Mouse (Mus musculus): ENCODE data around the gene Cdk19.
A peak's percentile ranks its signal among the peaks of the same experiment; 100 is the strongest.

The Cdk19 gene

DNA sequence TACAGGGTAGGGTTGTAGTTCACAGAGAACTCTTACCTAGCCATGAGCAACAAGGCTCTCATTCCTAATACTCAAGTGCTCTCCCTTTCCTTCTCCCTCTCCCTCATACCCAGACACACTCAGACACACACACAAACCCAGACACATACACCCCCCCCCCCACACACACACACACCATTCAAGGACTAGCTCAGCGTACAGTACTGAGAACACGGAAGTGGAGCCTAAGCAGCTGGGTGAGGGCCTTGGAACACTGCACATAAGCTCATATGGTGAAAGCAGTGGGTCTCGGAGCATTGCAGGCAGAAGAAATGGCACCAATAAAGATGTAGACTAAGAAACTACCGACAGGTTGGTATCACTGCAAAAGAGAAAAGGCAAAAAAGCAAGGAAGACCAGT is 105.2 kb downstream of the Cdk19 start:
- DNase-seq, result no peak

DNA sequence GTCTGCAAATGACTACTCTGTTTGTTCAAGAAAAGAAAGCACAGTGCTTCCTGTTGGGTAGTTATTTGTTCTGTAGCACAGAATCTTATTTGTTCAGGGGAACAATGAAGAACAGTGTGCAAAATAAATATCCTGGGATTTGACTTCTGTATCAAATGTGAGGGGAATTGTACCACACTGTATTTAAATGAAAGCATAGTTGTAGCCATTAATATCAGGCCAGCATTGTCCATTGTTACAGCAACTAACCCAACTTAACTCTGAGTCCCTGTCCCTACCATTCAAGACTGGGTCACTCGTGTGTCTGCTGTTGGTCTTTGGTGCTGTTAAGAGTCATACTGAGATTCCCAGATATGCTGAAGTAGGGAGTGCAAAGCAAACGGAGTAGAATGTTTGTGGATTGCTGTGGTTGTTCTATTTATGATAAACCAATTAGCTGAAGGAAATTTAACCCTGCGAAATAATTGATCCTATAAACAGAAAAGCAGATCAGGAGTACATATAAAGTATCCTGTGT is 106.8 kb downstream of the Cdk19 start:
- no peak for DNase-seq

DNA sequence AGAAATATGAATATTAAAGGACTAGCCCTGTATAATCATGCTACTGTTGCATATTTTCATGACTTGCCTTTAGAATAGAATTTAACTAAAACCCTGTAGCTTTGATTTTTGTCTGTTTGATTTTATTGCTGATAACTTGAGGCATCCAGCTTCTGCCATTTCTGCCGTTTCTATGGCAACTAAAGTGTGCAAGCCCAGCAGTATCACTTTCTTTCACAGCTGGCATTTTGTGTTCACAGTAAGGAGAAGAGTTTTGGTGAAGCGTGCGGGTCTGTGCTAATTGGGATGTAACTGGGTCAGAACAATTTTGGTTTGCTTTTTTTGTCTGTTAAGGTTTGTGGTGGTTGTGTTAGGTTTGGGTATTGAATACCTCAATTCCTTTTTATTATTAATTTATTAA is 107.3 kb downstream of the Cdk19 start:
- DNase-seq, result peak; percentile 48

- DNase-seq, result no peak
Observed at GRCm38 (mm10) chr10:40447295-40447694, 107.9 kb downstream of the Cdk19 start.

GRCm38 (mm10) chr10:40447921-40448320 is 108.6 kb downstream of the Cdk19 start:
- no peak for DNase-seq

- no peak for DNase-seq
Observed at GRCm38 (mm10) chr10:40448444-40448843, 109.1 kb downstream of the Cdk19 start.

DNA sequence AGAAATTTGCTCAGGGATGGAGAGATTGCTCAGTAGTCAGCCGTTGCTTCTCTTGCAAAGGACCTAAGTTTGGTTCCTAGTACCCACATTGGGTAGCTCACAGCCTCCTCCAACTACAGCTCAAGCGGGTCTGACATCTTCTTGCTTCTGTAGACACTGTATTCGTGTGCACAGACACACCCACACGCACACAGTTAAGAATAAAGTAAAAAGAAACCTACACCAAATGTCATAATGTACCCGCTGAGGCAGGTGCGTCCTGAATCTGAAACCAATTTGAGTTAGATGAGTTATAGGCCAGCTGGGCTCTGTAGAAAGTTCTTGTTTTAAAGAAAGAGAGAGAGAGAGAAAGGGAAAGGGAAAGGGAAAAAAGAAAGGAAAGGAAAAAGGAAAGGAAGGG is 110.2 kb downstream of the Cdk19 start:
- DNase-seq, result no peak

GRCm38 (mm10) chr10:40450171-40450570 is 110.8 kb downstream of the Cdk19 start:
- DNase-seq, result no peak

GRCm38 (mm10) chr10:40457116-40457515 is 117.8 kb downstream of the Cdk19 start:
- DNase-seq, result no peak

DNA sequence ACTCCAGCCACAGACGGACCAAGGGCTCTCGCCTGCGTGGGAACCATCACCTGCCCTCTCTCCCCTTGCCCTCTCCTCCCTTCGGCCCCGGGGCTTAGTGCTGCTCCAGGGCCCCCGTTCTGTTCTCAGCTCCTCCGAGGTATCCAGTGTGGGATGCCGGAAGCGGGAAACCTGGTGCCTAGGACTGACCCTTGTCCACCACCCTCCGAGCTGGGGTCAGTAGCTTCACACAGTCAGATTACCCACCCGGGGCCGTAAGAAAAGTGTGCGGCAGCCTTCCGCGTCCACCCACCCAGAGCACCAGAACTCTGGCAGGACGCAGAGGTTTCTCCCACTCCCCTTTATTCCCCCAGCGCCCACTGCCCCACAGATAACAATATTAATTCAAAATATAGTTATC is 119.8 kb downstream of the Cdk19 start:
- DNase-seq, result no peak

GRCm38 (mm10) chr10:40461362-40461761 is 122.0 kb downstream of the Cdk19 start:
- no peak for DNase-seq

DNA sequence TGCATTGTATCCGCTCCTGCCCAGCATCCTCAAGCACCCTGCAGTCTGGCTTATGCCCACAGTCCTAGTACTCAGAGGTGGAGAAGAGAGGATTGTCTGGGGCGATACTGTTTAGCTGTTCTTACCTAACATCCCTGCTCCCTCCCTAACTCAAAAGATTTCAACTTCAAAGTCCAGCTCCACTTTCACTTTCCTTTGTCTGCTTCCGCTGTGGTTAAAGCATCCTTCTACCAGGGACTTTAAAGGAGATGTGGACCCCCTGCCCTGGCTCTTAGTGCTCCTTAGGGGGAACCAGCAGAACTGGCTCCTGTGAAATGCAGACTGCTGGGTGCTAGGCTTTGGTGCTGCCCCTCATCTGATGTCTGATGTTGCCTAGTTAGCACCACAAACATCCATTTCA is 122.9 kb downstream of the Cdk19 start:
- no peak for DNase-seq

- no peak for DNase-seq
Observed at GRCm38 (mm10) chr10:40467174-40467911, 128.0 kb downstream of the Cdk19 start.

GRCm38 (mm10) chr10:40467912-40468254 is 128.5 kb downstream of the Cdk19 start:
- DNase-seq, result no peak

- no peak for DNase-seq
Observed at GRCm38 (mm10) chr10:40469145-40469544, 129.8 kb downstream of the Cdk19 start.

DNA sequence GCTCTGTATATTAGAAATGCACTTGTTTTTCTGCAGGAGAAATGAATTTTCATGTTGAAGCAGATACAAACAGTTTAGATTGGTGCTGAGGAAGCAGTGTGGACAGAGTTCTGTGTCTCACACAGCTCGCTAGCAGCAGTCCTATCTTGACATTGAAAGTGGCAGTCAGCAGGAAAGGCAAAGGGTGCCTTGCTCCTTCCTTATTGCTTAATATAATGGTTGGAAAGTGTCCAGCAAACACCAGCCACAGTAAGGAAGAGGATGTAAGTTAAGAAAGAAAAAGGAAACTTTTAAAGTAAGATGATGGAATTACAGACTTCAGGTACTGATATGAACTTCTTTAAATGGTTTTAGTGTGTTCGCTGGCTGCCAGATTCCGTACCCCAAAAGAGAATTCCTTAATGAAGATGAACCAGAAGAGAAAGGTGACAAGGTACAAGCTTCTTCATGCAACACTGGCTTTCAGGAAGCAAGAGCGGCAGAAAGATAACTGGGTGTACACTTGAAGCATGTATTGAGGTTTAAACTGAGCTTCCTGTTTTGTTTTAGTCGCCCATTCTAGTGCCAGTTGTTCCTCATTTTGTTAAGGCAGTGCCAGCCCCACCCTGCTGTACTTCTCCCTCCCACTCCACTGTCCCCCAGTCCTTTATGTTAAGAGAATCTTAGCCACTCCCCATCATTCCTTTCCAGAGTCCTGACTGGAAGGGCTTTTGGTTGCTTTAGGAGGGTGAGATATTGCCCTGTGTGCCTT is 137.3 kb downstream of the Cdk19 start:
- DNase-seq, result peak; percentile 45

DNA sequence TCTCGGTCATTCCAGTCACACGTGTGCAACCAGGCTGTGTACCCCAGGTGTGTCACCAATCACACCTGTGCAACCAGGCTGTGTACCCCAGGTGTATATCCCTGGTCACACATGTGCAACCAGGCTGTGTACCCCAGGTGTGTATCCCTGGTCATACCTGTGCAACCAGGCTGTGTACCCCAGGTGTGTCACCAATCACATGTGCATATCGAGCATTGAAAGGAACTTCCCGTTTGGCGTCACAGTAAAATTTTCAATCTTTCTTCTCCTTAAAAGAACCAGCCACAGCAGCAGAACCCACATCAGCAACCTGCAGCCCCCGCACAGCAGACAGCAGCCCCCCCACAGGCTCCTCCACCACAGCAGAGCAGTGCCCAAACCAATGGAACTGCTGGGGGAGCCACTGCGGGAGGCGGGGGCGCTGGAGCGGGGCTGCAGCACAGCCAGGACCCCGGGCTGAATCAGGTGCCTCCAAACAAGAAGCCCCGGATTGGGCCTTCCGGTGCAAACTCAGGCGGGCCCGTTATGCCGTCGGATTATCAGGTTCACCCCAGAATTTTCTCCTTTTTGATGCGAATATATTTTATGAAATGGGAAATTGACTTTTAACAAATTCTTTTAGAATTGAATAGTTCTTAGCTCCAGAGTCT is 138.2 kb downstream of the Cdk19 start:
- no peak for DNase-seq

DNA sequence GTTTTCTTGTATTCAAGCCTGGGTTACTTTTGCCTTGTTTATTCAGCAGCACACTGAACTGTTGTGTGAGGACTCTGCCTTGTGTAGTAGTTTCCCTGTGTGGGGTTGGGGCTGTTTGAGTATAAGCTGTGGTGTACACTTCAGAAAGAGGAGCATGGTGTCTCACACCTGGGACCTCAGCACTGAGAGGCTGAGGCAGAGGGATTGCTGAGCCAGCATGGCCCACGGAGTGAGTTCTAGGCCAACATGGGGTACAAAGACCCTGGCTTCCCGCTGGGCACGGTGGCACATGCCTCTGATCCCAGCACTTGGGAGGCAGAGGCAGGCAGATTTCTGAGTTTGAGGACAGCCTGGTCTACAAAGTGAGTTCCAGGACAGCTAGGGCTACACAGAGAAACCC is 139.3 kb downstream of the Cdk19 start:
- no peak for DNase-seq

DNA sequence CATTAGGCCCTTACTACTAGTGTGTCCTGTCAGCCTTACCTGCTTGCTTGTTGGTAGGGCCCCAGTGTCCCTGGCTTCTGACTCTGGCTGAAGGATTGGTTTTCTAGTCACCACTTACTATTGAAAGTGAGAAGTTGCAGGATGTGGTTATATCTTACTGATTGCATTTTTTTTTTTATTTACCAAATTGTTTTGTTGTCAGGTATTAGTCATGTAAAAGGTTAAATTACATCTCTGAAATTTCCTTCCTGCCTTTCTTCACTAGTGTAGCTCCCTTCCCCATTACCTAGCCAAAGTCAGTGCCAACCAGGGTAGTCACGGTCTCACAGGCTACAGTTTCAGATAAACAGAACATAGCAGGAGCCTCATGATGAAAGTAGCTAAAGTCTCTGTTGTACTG is 139.9 kb downstream of the Cdk19 start:
- DNase-seq, result no peak

DNA sequence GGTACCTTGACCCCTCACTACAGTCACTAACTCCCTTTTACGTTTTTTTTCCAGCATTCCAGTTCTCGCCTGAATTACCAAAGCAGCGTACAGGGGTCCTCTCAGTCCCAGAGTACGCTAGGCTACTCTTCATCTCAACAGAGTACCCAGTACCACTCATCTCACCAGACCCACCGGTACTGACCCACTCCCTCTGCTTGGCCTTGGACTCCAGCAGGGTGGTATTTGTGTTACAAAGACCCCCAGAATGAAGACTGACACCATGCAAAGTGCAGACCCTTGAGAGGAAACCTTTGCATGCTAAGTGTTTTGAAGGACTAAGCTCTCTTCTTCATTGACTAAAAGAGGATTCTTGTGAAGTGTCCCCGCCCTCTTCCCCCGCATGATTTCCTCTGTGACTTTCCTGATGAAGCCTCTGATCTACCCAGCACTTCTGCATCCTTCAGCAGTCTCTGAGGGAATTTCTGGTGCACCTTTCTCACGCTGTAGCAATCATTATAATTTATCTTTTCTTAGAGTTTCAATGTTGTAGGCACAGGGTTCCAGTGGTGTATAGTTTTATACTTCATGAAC is 140.3 kb downstream of the Cdk19 start:
- DNase-seq, result no peak

GRCm38 (mm10) chr10:40481534-40481933 is 142.2 kb downstream of the Cdk19 start:
- no peak for DNase-seq

- no peak for DNase-seq
Observed at GRCm38 (mm10) chr10:40482285-40482684, 142.9 kb downstream of the Cdk19 start.

- no peak for DNase-seq
Observed at GRCm38 (mm10) chr10:40489086-40489796, 149.9 kb downstream of the Cdk19 start.
